In genomic region chr10:20966090-20966489, GRCm38 (mm10) we compare ENCODE assay signal across 9 mouse cellular contexts. TPM values are rescaled to one million over a fixed set of nuclear protein-coding genes. Genes with fewer than 3 reads are reported as not detected.
A peak's percentile ranks its signal among the peaks of the same experiment; 100 is the strongest.
DNase-seq lines count a peak whose midpoint lies in the region; ATAC-seq and TF ChIP-seq lines count a peak whose summit lies in the region.
"Had no signal": no experiment of that assay in that cellular context is flagged by ENCODE, and none has a peak within 500 bp of the region (broad histone marks: within the 10 kb centered on the region; RNA-seq: fewer than 3 reads in every experiment).

No protein-coding gene starts in this region.

- POLR2A ChIA-PET in Patski (lab: Charles Lee) = no interaction called here

- no peaks in the 10 kb centered on the region for H3K9me3 ChIP-seq in forebrain, postnatal 0 days (ENCODE audit: low read length)
- H3K9me3 ChIP-seq in hindbrain, embryonic 16.5 days (ENCODE audit: control insufficient read depth, low read length) = no peaks in the 10 kb centered on the region
- H3K9me3 ChIP-seq: lung, embryonic 15.5 days had no signal

- H3K4me1 ChIP-seq in cerebellum, adult 2 months (ENCODE audit: control insufficient read depth, insufficient read depth, low read length) = no peaks in the 10 kb centered on the region
- H3K4me1 ChIP-seq in forebrain, postnatal 0 days (ENCODE audit: insufficient read depth) = no peaks in the 10 kb centered on the region
- no peaks in the 10 kb centered on the region for H3K4me1 ChIP-seq in hindbrain, embryonic 16.5 days (ENCODE audit: control insufficient read depth, insufficient read depth, low read depth, low read length)
- H3K4me1 ChIP-seq: lung, embryonic 15.5 days had no signal

- TF ChIP-seq POLR2A in cerebellum, adult 2 months (IDR thresholded peaks at IDR 0.05; ENCODE audit: borderline replicate concordance, insufficient read depth, low read length) = no peak

- peaks cover 66% of the 10 kb centered on the region for H3K36me3 ChIP-seq in forebrain, postnatal 0 days (ENCODE audit: insufficient read depth)
- peaks cover 37% of the 10 kb centered on the region for H3K36me3 ChIP-seq in hindbrain, embryonic 16.5 days (ENCODE audit: control insufficient read depth, insufficient read depth, low read length)

- no peak overlapping the region for H3K9ac ChIP-seq in forebrain, postnatal 0 days
- H3K9ac ChIP-seq in hindbrain, embryonic 16.5 days (ENCODE audit: low read depth, low read length) = no peak overlapping the region
- H3K9ac ChIP-seq: lung, embryonic 15.5 days had no signal

- no peak overlapping the region for H3K27ac ChIP-seq in cerebellum, adult 2 months (ENCODE audit: insufficient read depth, low read length)
- no peak overlapping the region for H3K27ac ChIP-seq in forebrain, postnatal 0 days (ENCODE audit: low read depth, low read length)
- no peak overlapping the region for H3K27ac ChIP-seq in hindbrain, embryonic 16.5 days (ENCODE audit: low read depth, low read length)
- H3K27ac ChIP-seq: lung, embryonic 15.5 days had no signal

- WGBS in cerebellum, adult 2 months = 34% methylated on average over 12 of the region's 12 CpGs
- WGBS in forebrain, postnatal 0 days = 40% methylated on average over 12 of the region's 12 CpGs
- WGBS in hindbrain, embryonic 16.5 days = 43% methylated on average over 12 of the region's 12 CpGs

- CTCF ChIA-PET in Patski (lab: Charles Lee) = interaction anchor here (1.1 to 4.5 kb wide), 4 partner anchors 10 to 26 kb away, joined by 3 to 30 read pairs (median 8); partner anchors contain the start of gene Ahi1

- peak; percentile 86 for TF ChIP-seq CTCF in Patski (IDR thresholded peaks at IDR 0.05)
- TF ChIP-seq CTCF in cerebellum, adult 2 months (IDR thresholded peaks at IDR 0.05; ENCODE audit: borderline replicate concordance, insufficient read depth, low read depth, low read length) = peak; percentile 91
- peak; percentile 95 for TF ChIP-seq CTCF in forebrain, postnatal 0 days (IDR thresholded peaks at IDR 0.05; ENCODE audit: low read depth)

- H3K4me2 ChIP-seq in forebrain, postnatal 0 days (ENCODE audit: low read depth) = no peak overlapping the region
- H3K4me2 ChIP-seq in hindbrain, embryonic 16.5 days (ENCODE audit: low read length) = no peak overlapping the region
- H3K4me2 ChIP-seq: lung, embryonic 15.5 days had no signal

- DNase-seq in Patski (ENCODE audit: low read depth, low spot score) = no peak
- DNase-seq in cerebellum, adult 2 months = peak; percentile 62
- DNase-seq in forebrain, postnatal 0 days = peak; percentile 73
- peak; percentile 30 to 67 for DNase-seq in layer of hippocampus, postnatal 25 days (ENCODE audit: extremely low spot score in 1 of 2, low spot score in 1 of 2)
- peak; percentile 75 to 81 for DNase-seq in right cerebral cortex, postnatal 10 days (ENCODE audit: low spot score in 2 of 2)
- peak; percentile 56 to 72 for DNase-seq in urinary bladder, postnatal 4 days (ENCODE audit: low spot score in 2 of 2)

- peak; percentile 85 for ATAC-seq in Patski
- ATAC-seq in forebrain, postnatal 0 days = peak; percentile 92
- ATAC-seq in hindbrain, embryonic 16.5 days = peak; percentile 76; the same call in 1 of the 2 replicates
- ATAC-seq in megakaryocyte, adult 5-6 weeks (ENCODE audit: poor library complexity, severe bottlenecking) = peak; percentile 100

- in situ Hi-C loops in Patski (cut with MboI; ENCODE audit: low pct_unique_long_range_greater_than_20kb) = no loop called here

- no peaks in the 10 kb centered on the region for H3K27me3 ChIP-seq in Patski
- no peaks in the 10 kb centered on the region for H3K27me3 ChIP-seq in cerebellum, adult 2 months (ENCODE audit: control insufficient read depth, insufficient read depth, low read length)
- no peaks in the 10 kb centered on the region for H3K27me3 ChIP-seq in forebrain, postnatal 0 days (ENCODE audit: insufficient read depth, low read length)
- no peaks in the 10 kb centered on the region for H3K27me3 ChIP-seq in hindbrain, embryonic 16.5 days (replicated peaks; ENCODE audit: control insufficient read depth, insufficient read depth, low read length)
- H3K27me3 ChIP-seq: lung, embryonic 15.5 days had no signal

- H3K4me3 ChIP-seq in cerebellum, adult 2 months (replicated peaks; ENCODE audit: insufficient read depth, low read depth, low read length) = no peak overlapping the region
- H3K4me3 ChIP-seq in forebrain, postnatal 0 days (ENCODE audit: low read depth, low read length) = no peak overlapping the region
- H3K4me3 ChIP-seq in hindbrain, embryonic 16.5 days (ENCODE audit: low read length) = no peak overlapping the region
- H3K4me3 ChIP-seq: lung, embryonic 15.5 days had no signal

RNA-seq across cellular contexts. Expression of gene Ahi1, which starts 13.7 kb away (rescaled TPM):
- 21.1 TPM for polyA plus RNA-seq in Patski (2021)
- polyA plus RNA-seq in cerebellum, adult 2 months (2012; rRNA removed) = 141 and 142 TPM in 2 replicates
- 234 and 301 TPM in 2 replicates for total RNA-seq in forebrain, postnatal 0 days (2014; rRNA removed)
- polyA plus RNA-seq in forebrain, postnatal 0 days (2015; fragmentation: Nextera tagmentation; extraction: Ambion mirVana) = 72.0 and 98.7 TPM in 2 replicates
- 122 and 123 TPM in 2 replicates for polyA plus RNA-seq in hindbrain, embryonic 16.5 days (2015; fragmentation: Nextera tagmentation; extraction: Ambion mirVana)
- 100 to 1,000 TPM; 192 to 215 TPM for total RNA-seq in layer of hippocampus, postnatal 25 days (2021)
- total RNA-seq in megakaryocyte, adult 5-6 weeks (2015) = 3.3 TPM in 2 replicates
- total RNA-seq in megakaryocyte, adult 5-6 weeks (2017) = 3.3 TPM in 2 replicates
